Mouse (Mus musculus) left cerebral cortex, postnatal 25 days (tissue): ENCODE data around the gene Hdac7. TPM values are rescaled to one million over a fixed set of nuclear protein-coding genes. Genes with fewer than 3 reads are reported as not detected.
A peak's percentile ranks its signal among the peaks of the same experiment; 100 is the strongest.

ENCODE experiments used
- DNase-seq, 2 experiments: peaks; one replicate each; pipeline ENCODE4 v3.0.0; 2022; ENCODE audit warnings: low spot score in 2 of 2, mixed read lengths in 1 of 2
- intact Hi-C: fragments of 180-260 bp; cut with DNase I; formaldehyde crosslinking; loops from one replicate; pipeline ENCODE4 v1.15.1; 2025
- total RNA-seq, 2 experiments: library from RNA; stranded (reverse); gene quantifications; 2 replicates each; pipeline ENCODE4 v1.2.3; 2021

The Hdac7 gene
- total RNA-seq, 2 experiments from 2014 or later = 27.5 to 29.5 TPM

GRCm38 (mm10) chr15:97837491-97838061 lies 6.7 kb downstream of the Hdac7 start:
- no peak for DNase-seq
- intact Hi-C loops = no loop called here

GRCm38 (mm10) chr15:97836894-97837247 lies 7.4 kb downstream of the Hdac7 start:
- intact Hi-C loops = no loop called here
- no peak for DNase-seq

GRCm38 (mm10) chr15:97836153-97836893 lies 8.0 kb downstream of the Hdac7 start:
- intact Hi-C loops = no loop called here

GRCm38 (mm10) chr15:97832764-97833479 lies 11.4 kb downstream of the Hdac7 start:
- intact Hi-C loops = no loop called here

More at GRCm38 (mm10) chr15:97836153-97836893, 8.0 kb downstream of the Hdac7 start:
- no peak for DNase-seq

GRCm38 (mm10) chr15:97831987-97832640 lies 12.2 kb downstream of the Hdac7 start:
- intact Hi-C loops = loop anchor here (2.0 kb wide), 1 partner anchor 47 kb away; no protein-coding TSS in a partner anchor
- no peak for DNase-seq

More at GRCm38 (mm10) chr15:97832764-97833479, 11.4 kb downstream of the Hdac7 start:
- DNase-seq = no peak

GRCm38 (mm10) chr15:97831242-97831986 lies 12.9 kb downstream of the Hdac7 start:
- intact Hi-C loops = loop anchor here (2.0 kb wide), 1 partner anchor 47 kb away; no protein-coding TSS in a partner anchor

GRCm38 (mm10) chr15:97830788-97831241 lies 13.5 kb downstream of the Hdac7 start:
- intact Hi-C loops = loop anchor here (2.0 kb wide), 1 partner anchor 46 kb away; no protein-coding TSS in a partner anchor
- peak in 1 of 2 experiments; percentile 50 for DNase-seq

More at GRCm38 (mm10) chr15:97831242-97831986, 12.9 kb downstream of the Hdac7 start:
- DNase-seq = peak; percentile 59 to 60

GRCm38 (mm10) chr15:97830253-97830787 lies 14.0 kb downstream of the Hdac7 start:
- peak in 1 of 2 experiments; percentile 60 for DNase-seq
- intact Hi-C loops = loop anchor here (2.0 kb wide), 1 partner anchor 46 kb away; no protein-coding TSS in a partner anchor

- no peak for DNase-seq
- intact Hi-C loops = no loop called here
Observed at GRCm38 (mm10) chr15:97829432-97829831, 14.9 kb downstream of the Hdac7 start.

GRCm38 (mm10) chr15:97828901-97829338 lies 15.4 kb downstream of the Hdac7 start:
- intact Hi-C loops = loop anchor here (1.0 kb wide), 1 partner anchor 17 kb away; no protein-coding TSS in a partner anchor
- no peak for DNase-seq

GRCm38 (mm10) chr15:97828221-97828842 lies 16.0 kb downstream of the Hdac7 start:
- intact Hi-C loops = loop anchor here (1.0 kb wide), 1 partner anchor 16 kb away; no protein-coding TSS in a partner anchor
- DNase-seq = peak in 1 of 2 experiments; percentile 92

GRCm38 (mm10) chr15:97827401-97827800 lies 16.9 kb downstream of the Hdac7 start:
- intact Hi-C loops = no loop called here
- no peak for DNase-seq

GRCm38 (mm10) chr15:97826588-97827261 lies 17.6 kb downstream of the Hdac7 start:
- intact Hi-C loops = no loop called here
- DNase-seq = no peak

GRCm38 (mm10) chr15:97825941-97826587 lies 18.2 kb downstream of the Hdac7 start:
- intact Hi-C loops = no loop called here

GRCm38 (mm10) chr15:97825071-97825940 lies 19.0 kb downstream of the Hdac7 start:
- intact Hi-C loops = no loop called here
- DNase-seq = peak; percentile 75 to 89

More at GRCm38 (mm10) chr15:97825941-97826587, 18.2 kb downstream of the Hdac7 start:
- DNase-seq = no peak

- DNase-seq = no peak
- intact Hi-C loops = no loop called here
Observed at GRCm38 (mm10) chr15:97824042-97824441, 20.3 kb downstream of the Hdac7 start.
